Mouse (Mus musculus) heart, postnatal 25 days (tissue): ENCODE measurements at regions not wholly inside any gene's neighbourhood (a gene's known extent, or its start where the extent isn't known, plus 50 kb on each side); places are given as distances from the start of the nearest gene placed in this dataset.

Source experiments
- DNase-seq: peaks from one replicate; pipeline ENCODE4 v3.0.0; 2022; ENCODE audit warnings: low spot score
- intact Hi-C: fragments of 180-260 bp; cut with DNase I; formaldehyde crosslinking; loops from one replicate; pipeline ENCODE4 v1.15.1; 2025

DNA sequence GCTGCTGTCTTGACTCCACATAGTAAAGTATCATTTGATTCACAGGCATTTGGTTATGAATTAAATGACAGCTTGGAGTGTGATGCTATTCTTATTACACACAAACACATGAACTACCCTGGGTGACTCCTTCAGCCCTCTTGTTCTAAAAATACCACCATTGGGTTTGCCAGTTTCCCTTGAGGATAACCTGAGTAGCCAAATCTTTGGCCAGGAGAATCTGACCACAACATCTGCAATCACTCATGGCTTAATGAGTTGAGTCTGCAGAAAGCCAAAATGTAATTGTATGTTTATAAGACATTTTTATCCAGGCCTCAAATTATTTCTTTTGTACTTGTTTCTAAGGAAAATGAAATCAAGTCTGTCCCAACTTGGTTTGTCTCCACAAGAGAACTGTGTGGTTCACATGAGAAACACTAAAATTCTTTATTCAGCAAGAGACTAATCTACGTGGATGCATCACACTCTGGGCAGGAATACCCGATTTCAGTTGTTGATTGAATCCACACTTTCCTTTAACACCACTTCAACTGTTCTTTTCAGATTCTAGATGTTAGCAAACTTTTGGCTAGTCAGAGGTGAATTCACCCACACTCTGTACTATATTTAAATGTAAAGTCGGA lies 476.6 kb downstream of the Kctd12 start:
- intact Hi-C loops, result no loop called here
- DNase-seq, result no peak

DNA sequence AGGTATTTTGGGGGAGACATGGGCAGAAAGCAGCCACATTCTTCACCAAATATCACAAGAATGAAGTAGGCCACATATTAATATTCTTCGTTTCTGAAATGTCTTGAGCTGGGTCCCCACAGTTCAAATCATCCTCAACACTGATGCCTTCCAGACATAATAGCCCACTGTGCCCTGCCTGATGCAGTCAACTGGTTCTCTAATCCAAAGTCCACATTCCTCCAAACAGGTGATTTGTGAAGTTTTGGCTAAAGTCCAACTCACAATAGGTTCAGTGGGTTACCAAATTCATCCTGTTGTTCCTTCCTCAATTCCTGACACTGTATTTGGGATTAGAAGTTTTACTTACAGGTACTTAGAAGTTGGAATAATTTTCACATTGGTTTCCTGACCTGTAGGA lies 485.3 kb downstream of the Kctd12 start:
- DNase-seq, result no peak
- intact Hi-C loops, result no loop called here

DNA sequence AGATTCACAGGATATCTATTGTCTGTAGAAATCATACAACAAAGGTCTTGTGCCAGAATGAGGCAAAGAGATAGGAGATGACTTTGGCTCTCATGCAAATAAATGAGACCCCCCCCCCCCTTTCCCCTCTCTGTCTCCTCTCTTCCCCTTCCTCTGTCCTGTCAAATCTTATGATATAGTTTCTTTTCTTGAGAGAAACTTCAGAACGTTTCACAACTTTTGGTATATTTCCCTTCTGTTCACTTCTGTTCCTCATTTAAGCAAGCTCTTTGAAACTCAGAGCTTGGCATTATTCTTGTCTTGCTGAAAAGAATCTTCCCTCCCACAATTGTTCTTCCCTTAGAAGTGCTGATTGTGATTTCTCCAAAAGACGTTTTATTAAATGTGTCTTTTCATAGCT lies 490.1 kb downstream of the Kctd12 start:
- intact Hi-C loops, result no loop called here
- DNase-seq, result no peak

DNA sequence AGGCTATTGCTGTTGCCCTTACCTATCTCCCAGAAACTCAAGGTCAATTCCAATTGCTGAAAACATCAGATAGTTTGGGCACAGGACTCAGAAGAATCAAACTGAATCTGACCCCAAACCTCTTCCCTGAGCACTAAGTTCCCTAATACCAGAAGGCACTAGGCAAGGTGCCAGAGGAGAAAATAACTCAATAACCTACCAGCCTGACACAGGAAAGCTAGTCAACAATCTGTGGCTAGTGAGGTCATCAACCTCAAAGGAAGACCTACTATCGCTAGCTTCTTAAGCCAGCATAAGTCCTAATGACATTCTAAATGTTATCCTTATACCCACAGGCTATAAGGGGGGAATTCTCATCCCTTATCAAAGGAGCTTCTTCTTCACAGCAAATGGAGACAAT lies 491.2 kb downstream of the Kctd12 start:
- no peak for DNase-seq
- intact Hi-C loops, result no loop called here

DNA sequence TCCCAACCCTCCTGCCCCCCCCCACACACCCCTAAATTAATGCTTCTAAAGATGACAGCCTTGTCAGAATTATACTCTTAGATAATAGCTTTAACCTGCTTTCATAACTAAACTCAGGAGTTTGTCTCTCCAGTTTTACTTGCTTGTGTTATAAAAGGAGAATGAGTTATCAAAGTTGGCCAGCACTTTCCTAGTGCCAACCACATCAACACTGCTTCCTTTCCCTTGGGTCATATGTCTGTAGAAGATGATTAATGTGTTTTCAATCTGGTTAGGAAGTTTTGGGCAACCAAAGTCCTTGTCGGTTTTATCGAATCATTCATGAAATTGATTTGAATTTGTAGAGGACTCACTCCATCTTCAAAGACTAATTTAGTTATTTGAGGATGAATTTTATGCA lies 505.3 kb downstream of the Kctd12 start:
- DNase-seq, result no peak

DNA sequence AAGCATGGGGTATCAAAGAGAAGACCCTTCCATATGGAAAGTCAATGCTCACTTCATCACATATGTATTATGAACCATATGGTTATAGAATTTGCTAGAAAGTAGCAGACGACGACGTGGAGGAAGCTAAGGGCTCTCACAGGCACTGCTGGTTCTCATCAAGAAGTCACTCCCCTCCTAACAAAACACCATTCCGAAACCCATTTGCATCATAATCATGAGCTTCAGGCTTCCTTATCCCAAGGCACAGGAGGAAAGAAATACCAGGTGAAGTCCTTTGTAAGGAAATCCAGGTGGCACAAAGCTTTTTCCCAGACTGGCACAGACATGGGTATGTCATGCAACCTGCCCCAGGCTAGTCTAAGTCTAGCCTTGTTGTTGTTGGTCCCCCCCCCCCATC lies 513.1 kb downstream of the Kctd12 start:
- no peak for DNase-seq
- intact Hi-C loops, result no loop called here

More for the DNA sequence above, 505.3 kb downstream of the Kctd12 start:
- intact Hi-C loops, result no loop called here

DNA sequence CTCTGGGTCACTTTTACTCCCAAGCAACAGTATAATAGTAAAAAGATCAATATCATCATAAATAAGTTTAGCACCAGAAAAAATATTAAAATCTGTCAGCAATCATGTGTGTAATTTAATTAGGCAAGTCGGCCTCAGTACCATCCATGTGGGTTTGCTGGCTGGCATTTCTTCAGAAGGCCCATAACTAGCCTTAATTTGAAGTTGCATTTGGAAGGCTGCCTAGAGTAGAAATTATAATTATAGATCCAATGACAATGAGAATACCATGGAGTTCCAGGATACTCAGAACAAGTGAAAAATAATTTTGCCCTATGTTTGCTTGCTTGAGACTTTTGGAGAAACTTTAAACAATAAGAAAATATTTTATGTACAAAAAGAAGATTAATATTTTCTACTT lies 521.4 kb downstream of the Kctd12 start:
- intact Hi-C loops, result no loop called here
- DNase-seq, result no peak

DNA sequence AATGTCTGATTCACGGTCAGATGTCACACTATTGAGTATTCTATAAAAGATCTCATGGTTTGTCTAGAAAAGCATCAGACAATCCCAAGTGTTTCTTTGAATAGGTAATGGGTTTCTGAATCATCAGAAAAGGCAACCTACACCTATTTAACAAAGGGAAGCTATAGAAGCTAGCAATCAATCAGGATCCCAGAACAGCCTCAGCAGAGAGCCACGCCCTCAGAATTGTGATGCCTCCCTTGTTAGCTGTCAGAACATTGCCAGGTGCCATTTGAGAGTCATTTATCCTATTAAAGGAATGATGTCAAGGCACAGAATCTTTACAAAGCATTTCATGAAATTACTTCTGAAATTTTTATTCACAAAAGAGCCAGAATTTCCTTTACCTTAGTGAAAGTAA lies 542.7 kb downstream of the Kctd12 start:
- intact Hi-C loops, result no loop called here
- DNase-seq, result no peak

DNA sequence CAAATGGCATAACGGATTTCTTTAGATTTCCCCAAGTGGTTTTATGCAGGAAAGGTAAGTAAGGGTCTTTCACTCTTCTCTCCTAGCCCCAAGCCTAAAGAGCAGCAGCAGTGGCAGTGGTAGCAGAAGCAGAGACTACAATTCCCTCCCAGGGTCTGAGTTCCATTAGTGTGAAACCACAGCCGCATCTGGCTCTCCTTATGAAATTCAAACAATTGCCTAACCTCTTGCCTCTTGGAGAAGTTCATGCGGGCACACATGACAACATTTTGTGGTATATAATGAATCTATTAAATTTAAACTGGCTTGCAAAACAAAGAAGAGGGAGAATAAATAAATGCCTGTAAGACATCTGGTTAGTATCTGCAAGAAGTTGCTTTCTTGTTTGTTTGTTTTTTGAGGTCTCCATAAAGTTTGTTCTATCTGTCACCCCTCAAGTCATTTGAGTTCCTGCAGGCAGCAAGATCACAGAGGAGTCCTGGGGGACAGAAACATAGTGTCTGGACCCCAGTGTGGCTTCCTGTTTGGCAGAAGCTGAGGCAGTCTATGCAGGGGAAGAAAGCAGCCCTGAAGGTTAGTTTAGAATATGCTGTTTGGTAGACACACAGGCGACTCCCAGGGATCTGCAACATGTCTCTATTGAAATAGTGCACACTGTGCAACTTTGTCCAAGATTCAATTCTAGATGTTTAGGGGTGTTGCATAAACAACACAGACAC lies 578.9 kb downstream of the Kctd12 start:
- intact Hi-C loops, result no loop called here
- DNase-seq, result no peak

DNA sequence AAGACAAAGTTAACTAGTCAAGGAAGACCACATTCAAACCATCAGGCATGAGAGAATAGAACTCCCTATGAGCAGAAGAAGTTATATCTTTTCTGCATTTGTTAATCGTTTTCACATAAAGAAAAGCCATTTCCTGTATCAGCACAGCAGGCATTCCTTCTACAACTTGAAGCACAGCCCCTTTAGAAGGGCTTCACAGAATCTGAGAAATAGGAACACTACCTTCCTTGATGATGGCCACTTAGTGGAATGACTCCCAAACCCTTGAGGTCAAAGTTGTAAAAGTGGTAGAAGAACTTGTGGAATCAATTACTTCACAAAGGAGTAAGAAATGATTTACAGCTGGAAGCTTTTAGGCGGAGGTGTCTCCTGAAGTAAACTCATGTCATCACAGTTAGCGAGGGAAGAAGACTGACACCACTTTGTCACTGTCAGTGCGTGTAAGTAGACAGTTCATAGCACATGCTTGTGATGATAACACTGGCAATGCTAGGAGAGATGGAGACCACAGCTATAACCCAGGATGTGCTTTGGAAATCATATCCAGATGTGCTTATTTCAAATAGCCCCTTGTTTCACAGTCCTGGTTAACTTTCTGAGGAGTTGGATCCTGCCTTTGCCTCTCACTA lies 580.3 kb downstream of the Kctd12 start:
- intact Hi-C loops, result no loop called here
- no peak for DNase-seq

DNA sequence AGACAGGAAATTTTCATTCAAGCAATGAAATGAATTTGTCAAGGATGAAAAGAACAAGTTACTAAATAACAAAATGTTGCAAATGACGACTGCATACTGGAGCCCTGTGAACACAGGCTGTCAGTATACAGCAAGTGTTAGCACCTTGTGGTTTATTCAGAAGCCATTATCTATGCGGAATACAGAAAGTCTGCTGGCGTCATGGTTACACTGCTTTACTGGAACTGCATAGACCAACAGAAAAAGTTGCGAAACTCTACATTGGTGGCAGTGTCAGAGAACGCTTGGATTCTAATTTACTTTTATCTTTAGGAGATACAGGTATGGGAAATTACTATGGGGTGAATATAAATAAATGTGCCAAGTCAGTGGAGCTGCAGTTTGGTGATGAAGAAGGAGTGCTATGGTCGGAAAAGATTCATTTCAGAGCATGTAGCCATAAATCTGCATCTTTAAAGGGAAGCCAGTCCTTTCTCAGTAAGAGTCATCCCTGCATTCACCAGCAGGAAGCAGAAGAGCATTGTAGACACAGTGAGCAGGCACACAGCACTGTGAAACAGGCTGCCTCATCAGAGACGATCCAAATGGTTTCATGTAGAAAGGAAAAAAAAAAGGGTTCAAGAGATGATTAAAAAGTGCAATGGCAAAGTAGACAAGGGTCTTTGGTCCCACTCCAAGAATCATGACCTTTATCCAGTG lies 586.3 kb downstream of the Kctd12 start:
- intact Hi-C loops, result no loop called here
- no peak for DNase-seq

DNA sequence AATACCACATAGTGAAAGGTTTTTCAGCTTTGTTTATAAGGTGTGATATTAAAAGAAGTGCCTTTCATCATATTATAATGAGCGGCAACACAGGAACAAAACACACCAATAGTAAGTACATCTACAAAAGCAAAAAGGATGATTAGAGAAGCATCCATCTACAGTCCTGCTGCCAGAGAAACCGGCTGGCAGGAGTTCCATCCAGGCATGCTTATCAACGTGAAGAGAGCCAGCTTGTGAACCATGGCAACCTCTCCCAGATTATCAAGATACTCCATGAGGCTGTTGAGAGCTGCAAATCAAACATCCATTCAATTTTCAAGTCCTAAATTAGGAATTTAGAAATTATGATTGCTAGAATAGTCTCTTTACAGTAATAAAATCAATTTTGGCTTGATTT lies 590.1 kb downstream of the Kctd12 start:
- intact Hi-C loops, result no loop called here
- no peak for DNase-seq

DNA sequence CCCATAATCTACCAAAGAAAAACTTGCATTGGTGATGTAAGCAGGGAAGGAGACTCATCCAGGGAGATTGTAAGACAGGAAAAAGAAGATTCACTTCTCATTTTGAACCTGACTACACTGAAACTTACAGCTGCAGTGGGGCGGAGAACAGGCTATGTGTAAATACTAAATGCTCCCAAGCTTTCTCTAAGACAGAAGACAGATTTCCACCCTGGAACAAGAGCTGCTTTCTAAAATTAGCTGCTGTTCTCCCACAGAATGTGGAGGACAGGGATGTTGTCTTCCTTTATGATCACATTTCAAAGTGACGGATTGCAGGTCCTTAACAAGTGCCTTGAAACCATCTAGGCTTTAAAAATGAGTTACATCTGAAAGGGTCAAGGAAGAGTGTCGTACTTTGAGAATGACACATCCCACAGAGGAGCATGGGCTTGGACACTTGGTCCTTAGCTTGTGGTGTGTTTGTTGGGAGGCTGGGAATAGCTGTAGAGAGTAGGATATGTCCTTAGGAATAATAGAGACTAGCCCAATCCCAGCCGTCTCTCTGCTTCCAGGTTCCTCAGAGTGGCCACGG lies 609.4 kb downstream of the Kctd12 start:
- no peak for DNase-seq
- intact Hi-C loops, result no loop called here

DNA sequence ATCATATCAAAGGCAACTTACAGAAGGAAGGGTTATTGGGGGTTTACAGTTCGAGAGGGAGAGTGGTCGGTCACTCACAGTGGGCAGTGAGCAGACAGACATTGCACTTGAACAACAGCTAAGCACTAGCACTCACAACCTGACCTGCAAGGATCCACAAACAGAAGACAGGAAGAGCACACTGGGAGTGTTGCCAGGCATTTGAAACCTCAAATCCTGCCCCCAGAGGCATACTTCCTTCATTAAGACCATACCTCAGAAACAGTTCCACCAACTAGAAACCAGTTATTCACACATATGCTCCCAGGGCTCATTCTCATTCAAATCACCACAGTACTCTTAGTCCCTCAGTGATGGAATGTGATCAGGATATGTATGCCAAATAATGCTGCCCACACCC lies 620.8 kb downstream of the Kctd12 start:
- no peak for DNase-seq
- intact Hi-C loops, result no loop called here

DNA sequence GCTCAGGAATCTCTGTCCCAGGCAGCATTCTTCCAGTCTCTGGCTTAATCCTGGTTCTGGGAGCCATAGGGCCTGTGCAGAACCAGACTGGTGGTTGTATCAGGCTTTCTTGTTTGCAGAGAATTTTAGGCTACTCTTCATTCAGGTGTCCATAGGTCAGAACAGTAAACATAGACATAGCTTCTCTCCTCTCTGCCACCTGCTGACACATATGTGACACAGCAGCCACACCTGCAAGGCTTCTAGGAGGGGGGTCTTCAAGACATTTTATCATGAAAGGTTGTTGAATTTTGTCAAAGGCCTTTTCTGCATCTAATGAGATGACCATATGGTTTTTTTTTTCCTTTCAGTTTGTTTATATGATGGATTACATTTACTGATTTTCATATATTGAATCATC lies 599.7 kb downstream of the Lmo7 start:
- DNase-seq, result no peak
- intact Hi-C loops, result no loop called here

DNA sequence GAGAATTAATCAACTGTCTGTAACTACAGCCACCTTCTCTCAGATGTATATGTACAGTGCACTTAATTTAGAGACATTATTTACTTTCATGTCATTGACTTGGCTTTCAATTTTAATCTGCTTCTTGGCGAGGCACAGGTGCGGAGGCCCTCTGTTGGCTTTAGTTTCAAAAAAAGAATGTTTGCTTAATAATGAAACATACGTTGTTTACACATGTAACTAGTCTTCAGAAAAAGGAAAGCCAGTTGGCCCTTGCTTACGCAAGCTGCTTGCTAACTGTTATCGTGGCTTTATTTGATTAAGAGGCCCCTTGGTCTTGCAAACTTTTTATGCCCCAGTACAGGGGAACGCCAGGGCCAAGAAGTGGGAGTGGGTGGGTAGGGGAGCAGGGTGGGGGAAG lies 576.6 kb downstream of the Lmo7 start:
- intact Hi-C loops, result no loop called here
- DNase-seq, result no peak

DNA sequence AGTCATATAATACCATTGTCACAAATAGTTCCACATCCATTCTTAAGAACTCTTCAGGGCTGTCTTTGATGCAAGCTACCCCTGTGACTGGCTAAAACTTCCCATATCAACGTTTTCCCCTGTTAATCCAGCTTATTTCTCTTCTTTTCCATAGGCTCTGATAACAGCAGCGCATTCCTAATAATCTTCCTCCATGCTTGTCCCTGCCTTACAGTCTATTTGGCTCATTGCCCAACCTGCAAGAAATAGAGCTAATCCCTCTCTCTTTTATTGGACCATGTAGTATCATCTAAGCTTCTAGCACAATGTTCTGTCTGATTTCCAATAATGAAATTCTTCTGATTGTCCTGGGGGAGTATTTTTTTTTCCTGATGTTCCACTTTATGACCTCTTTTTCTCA lies 573.1 kb downstream of the Lmo7 start:
- no peak for DNase-seq
- intact Hi-C loops, result no loop called here

DNA sequence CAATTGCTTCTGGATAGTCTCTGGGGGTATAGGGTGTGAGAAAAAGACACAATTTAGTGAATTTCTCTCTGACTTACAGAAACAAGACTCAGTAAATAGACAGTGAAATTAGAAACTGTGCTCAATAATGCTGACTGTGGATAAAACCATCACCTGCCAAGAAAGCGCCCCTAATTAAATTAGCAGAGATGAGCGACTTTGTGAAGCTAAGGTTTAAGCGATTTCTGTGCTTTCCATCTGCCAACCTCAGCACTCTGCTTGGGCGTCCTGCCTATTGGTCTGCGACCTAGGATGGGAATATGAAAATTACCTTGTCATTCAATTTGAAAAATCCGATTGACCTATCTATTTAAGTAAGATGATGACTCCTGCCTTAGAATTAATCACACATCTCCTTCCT lies 570.5 kb downstream of the Lmo7 start:
- intact Hi-C loops, result no loop called here
- no peak for DNase-seq

DNA sequence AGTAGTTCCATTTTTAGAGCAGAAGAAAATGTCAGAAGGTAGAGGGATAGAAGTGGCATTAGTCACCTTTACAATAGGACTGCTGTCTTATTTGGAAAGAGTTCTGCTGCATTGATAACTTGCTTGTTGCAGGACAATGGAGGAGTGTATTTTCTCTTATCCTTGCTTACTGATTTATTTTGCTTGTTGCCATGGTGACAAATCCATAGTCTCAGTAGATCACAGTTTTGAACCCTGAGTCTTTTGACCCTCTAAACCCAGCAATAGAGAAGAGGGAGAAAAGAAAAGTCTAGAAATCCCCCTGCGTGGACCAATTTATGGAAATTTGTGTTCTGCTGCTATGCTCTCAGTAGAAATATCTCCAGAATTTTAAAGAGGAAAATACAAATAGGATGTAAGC lies 561.6 kb downstream of the Lmo7 start:
- intact Hi-C loops, result no loop called here
- DNase-seq, result no peak

DNA sequence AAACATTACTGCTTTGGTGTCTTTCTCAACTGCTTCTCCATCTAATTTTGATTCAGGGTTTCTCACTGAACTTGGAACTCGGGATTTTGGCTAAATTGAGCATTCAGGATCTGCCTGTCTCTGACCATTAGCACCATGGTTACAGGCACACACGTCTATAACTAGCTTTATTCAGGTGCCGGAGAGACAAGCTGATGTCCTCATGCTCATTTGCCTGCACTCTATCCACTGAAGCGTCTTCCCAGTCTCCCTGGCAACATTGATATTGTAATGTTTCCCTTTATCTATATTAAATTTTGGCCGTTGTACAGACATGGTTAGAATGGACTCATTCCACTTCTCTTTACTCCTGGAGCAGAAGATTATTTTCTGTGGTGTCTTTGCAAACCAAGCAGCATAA lies 520.3 kb downstream of the Lmo7 start:
- no peak for DNase-seq
- intact Hi-C loops, result no loop called here

DNA sequence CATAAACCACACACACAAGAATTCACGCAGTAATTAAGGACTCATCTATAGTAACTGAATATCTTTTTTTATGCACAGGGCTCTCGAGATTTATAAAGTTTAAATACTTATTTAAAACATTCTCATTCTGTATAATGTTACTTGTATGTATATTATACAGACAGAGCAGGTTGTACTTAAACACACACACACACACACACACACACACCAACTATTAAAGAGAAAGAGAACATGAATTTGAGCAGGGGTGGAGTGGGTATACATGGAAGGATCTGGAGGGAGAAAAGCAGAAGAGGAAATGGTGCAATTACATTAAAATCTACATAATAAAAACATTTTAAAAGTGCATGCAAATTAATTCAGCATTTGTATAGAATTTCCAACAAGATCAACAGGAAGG lies 518.8 kb downstream of the Lmo7 start:
- DNase-seq, result no peak
- intact Hi-C loops, result no loop called here
